Mouse (Mus musculus) megakaryocyte, embryonic 14.5 days (primary cell): ENCODE data around the gene Gm10486. TPM values are rescaled to one million over a fixed set of nuclear protein-coding genes. Genes with fewer than 3 reads are reported as not detected.
"Not testable (repeated sequence)": the region's sequence is repeated elsewhere in the genome, so short reads cannot be mapped to it uniquely, and the experiment has no call there.

Experiments
- H3K27me3 ChIP-seq: replicated peaks from 2 replicates; pipeline ENCODE3; 2012; ENCODE audit warnings: inconsistent platforms
- H3K36me3 ChIP-seq: replicated peaks from 2 replicates; pipeline ENCODE3; 2012; ENCODE audit warnings: low read length, inconsistent platforms, mixed read lengths
- H3K4me1 ChIP-seq: 2 replicates; pipeline ENCODE4 v1.6.1; 2012; ENCODE audit warnings: inconsistent platforms
- H3K4me3 ChIP-seq: replicated peaks from 2 replicates; pipeline ENCODE3; 2012; ENCODE audit warnings: moderate library complexity, mild to moderate bottlenecking, inconsistent platforms
- H3K9me3 ChIP-seq: 2 replicates; pipeline ENCODE4 v1.6.1; 2012; ENCODE audit warnings: inconsistent platforms
- polyA plus RNA-seq: library from polyadenylated mRNA; stranded (reverse); fragments of >175 nt; gene quantifications from 2 replicates; pipeline ENCODE4 v1.2.3, GENCODE M21; 2012; ENCODE audit warnings: low replicate concordance; ENCODE audit not compliant: insufficient read depth

Gm10486 gene
- polyA plus RNA-seq, result not detected in 2 replicates

DNA sequence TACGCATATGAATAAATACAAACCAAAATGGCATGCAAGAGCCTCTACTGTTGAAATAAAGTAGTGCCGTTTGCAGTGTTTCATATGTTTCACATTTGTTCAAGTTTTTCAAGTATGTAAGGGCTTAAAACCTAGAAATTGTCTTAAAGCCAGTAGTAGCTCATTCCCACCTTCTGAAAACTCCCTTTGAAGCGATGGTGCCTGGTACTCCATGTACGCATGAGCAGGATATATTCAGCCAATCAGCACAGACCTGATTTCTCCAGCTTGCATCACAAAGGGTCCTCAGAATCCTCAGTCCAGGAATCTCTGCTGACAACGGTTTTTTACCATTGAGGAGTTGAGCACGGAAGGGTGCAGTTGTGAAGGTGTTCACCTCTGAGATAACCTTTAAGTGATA lies at the start of gene Gm10486:
Gene Gm10486, plus strand, starts transcription at position 301 of the 400 bp plus-strand sequence.
- not testable (repeated sequence) for H3K9me3 ChIP-seq, H3K4me1 ChIP-seq, H3K27me3 ChIP-seq, H3K4me3 ChIP-seq, H3K36me3 ChIP-seq
